Comparison of ENCODE assay signal across 25 mouse cellular contexts in the genomic region with DNA sequence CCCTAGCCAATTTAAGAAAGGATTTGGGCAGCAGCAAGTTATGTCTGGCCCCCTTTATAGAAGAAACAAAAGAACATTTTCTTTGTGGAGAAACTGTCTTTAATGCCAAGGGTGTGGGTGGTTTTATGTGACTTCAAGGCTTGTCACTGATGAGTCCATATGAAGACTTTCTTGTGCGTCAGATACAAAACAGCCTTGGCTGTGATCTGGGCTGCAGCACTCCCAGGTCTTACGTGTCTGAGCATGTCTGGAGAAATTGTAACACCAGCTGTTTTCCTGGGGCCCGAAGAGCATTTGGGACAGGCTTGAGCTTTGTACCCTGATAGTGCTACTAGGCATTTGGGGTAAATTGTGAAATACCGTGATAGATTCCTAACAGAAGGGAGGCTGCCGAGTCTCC. TPM values are rescaled to one million over a fixed set of nuclear protein-coding genes. Genes with fewer than 3 reads are reported as not detected.
DNase-seq lines count a peak whose midpoint lies in the region; ATAC-seq and TF ChIP-seq lines count a peak whose summit lies in the region.
"Had no signal": no experiment of that assay in that cellular context is flagged by ENCODE, and none has a peak within 500 bp of the region (broad histone marks: within the 10 kb centered on the region; RNA-seq: fewer than 3 reads in every experiment).

No protein-coding gene starts in this region.

- no peak for TF ChIP-seq RAD21 in CH12.LX (IDR thresholded peaks at IDR 0.05; ENCODE audit: low read depth, low read length)

- no peaks in the 10 kb centered on the region for H3K9me3 ChIP-seq in embryonic facial prominence, embryonic 11.5 days (replicated peaks; ENCODE audit: control insufficient read depth, low read length)
- H3K9me3 ChIP-seq in embryonic facial prominence, embryonic 10.5 days, result no peaks in the 10 kb centered on the region
- no peaks in the 10 kb centered on the region for H3K9me3 ChIP-seq in CH12.LX (replicated peaks; ENCODE audit: low read length)
- no peaks in the 10 kb centered on the region for H3K9me3 ChIP-seq in heart, embryonic 11.5 days (replicated peaks; ENCODE audit: control insufficient read depth, low read length)
- H3K9me3 ChIP-seq: embryonic facial prominence, embryonic 12.5 days; embryonic facial prominence, embryonic 15.5 days; forebrain, embryonic 13.5 days; forebrain, embryonic 15.5 days had no signal

- no peak for TF ChIP-seq EP300 in CH12.LX (IDR thresholded peaks at IDR 0.05; ENCODE audit: low read length)

- H3K4me2 ChIP-seq in embryonic facial prominence, embryonic 11.5 days (ENCODE audit: low read depth, low read length), result no peak overlapping the region
- H3K4me2 ChIP-seq in CH12.LX (ENCODE audit: insufficient read depth, low read depth, poor library complexity, severe bottlenecking), result peak overlapping the region; percentile 27; the same call in 1 of the 2 replicates
- no peak overlapping the region for H3K4me2 ChIP-seq in heart, embryonic 11.5 days
- H3K4me2 ChIP-seq: embryonic facial prominence, embryonic 12.5 days; embryonic facial prominence, embryonic 15.5 days; forebrain, embryonic 13.5 days; forebrain, embryonic 15.5 days had no signal

- no peak for TF ChIP-seq CTCF in CH12.LX (conservative IDR thresholded peaks at IDR 0.05 in 1 of 2, IDR thresholded peaks at IDR 0.05 in 1 of 2; ENCODE audit: low read depth in 2 of 2, low read length in 2 of 2)

- ATAC-seq in embryonic facial prominence, embryonic 11.5 days (replicated peaks; ENCODE audit: insufficient number of reproducible peaks, low FRiP score, low TSS enrichment, low read depth), result no peak
- ATAC-seq in heart, embryonic 11.5 days (replicated peaks; ENCODE audit: insufficient number of reproducible peaks, low FRiP score, low TSS enrichment), result no peak
- ATAC-seq: CD4-positive, CD25-positive, alpha-beta regulatory T cell, adult 4 months; forebrain, embryonic 13.5 days; forebrain, embryonic 15.5 days; forebrain, postnatal 0 days had no signal

- H3K27ac ChIP-seq in embryonic facial prominence, embryonic 11.5 days (replicated peaks; ENCODE audit: low read depth, low read length), result no peak overlapping the region
- H3K27ac ChIP-seq in embryonic facial prominence, embryonic 10.5 days (replicated peaks), result no peak overlapping the region
- H3K27ac ChIP-seq in CH12.LX (ENCODE audit: insufficient read depth, low read depth), result no peak overlapping the region
- H3K27ac ChIP-seq in heart, embryonic 11.5 days (ENCODE audit: low read depth, low read length), result no peak overlapping the region
- H3K27ac ChIP-seq: embryonic facial prominence, embryonic 12.5 days; forebrain, embryonic 13.5 days; forebrain, embryonic 15.5 days had no signal

- peak; percentile 35 for DNase-seq in embryonic facial prominence, embryonic 11.5 days (ENCODE audit: low spot score)
- no peak for DNase-seq in embryonic facial prominence, embryonic 10.5 days (ENCODE audit: low spot score)
- DNase-seq in CH12.LX (ENCODE audit: extremely low read depth), result no peak
- peak; percentile 94 for DNase-seq in fat pad, adult 2 months (ENCODE audit: extremely low read depth, low read depth, low spot score)
- peak; percentile 83 for DNase-seq in gonadal fat pad, adult 2 months (ENCODE audit: low read depth)
- DNase-seq in frontal cortex, postnatal 14 days (ENCODE audit: low spot score in 2 of 2), result no peak
- DNase-seq in kidney, postnatal 25 days, result no peak
- DNase-seq: adrenal gland, adult 2 months; adrenal gland, postnatal 14 days; adrenal gland, postnatal 36 days; B cell, adult 2 months; cerebellum, adult 11-12 months; cerebellum, adult 2 months; cerebellum, adult 9-10 months; cerebellum, postnatal 10 days; cerebellum, postnatal 25 days; forebrain, postnatal 0 days had no signal

- no peaks in the 10 kb centered on the region for H3K4me1 ChIP-seq in embryonic facial prominence, embryonic 11.5 days (ENCODE audit: control insufficient read depth, insufficient read depth, low read length)
- no peaks in the 10 kb centered on the region for H3K4me1 ChIP-seq in embryonic facial prominence, embryonic 10.5 days
- H3K4me1 ChIP-seq in CH12.LX (ENCODE audit: control insufficient read depth in 1 of 2, insufficient read depth in 2 of 2), result peaks cover 6 to 8% of the 10 kb centered on the region in 2 experiments
- H3K4me1 ChIP-seq in heart, embryonic 11.5 days (ENCODE audit: control insufficient read depth, insufficient read depth, low read length), result no peaks in the 10 kb centered on the region
- H3K4me1 ChIP-seq: embryonic facial prominence, embryonic 12.5 days; embryonic facial prominence, embryonic 15.5 days; forebrain, embryonic 13.5 days; forebrain, embryonic 15.5 days had no signal

- 71% methylated on average over 5 of the region's 5 CpGs for WGBS in embryonic facial prominence, embryonic 11.5 days
- 69% methylated on average over 5 of the region's 5 CpGs for WGBS in embryonic facial prominence, embryonic 10.5 days
- 75% methylated on average over 5 of the region's 5 CpGs for WGBS in heart, embryonic 11.5 days (ENCODE audit: insufficient replicate concordance)

- H3K36me3 ChIP-seq in embryonic facial prominence, embryonic 11.5 days (replicated peaks; ENCODE audit: control insufficient read depth, insufficient read depth, low read depth, low read length), result no peaks in the 10 kb centered on the region
- H3K36me3 ChIP-seq in embryonic facial prominence, embryonic 10.5 days (replicated peaks), result no peaks in the 10 kb centered on the region
- no peaks in the 10 kb centered on the region for H3K36me3 ChIP-seq in CH12.LX (replicated peaks in 1 of 2; ENCODE audit: control insufficient read depth in 1 of 2, insufficient read depth in 1 of 2, low read length in 1 of 2)
- no peaks in the 10 kb centered on the region for H3K36me3 ChIP-seq in heart, embryonic 11.5 days (ENCODE audit: control insufficient read depth, insufficient read depth, low read length)
- H3K36me3 ChIP-seq: embryonic facial prominence, embryonic 12.5 days; embryonic facial prominence, embryonic 15.5 days; forebrain, embryonic 15.5 days had no signal

- in situ Hi-C loops in CH12.LX (cut with MboI; ENCODE audit: low pct_ligation_motif_present, low pct_unique_long_range_greater_than_20kb, low sequenced_read_pairs), result no loop called here

- H3K27me3 ChIP-seq in embryonic facial prominence, embryonic 11.5 days (ENCODE audit: control insufficient read depth, insufficient read depth, low read length), result no peaks in the 10 kb centered on the region
- no peaks in the 10 kb centered on the region for H3K27me3 ChIP-seq in embryonic facial prominence, embryonic 10.5 days (replicated peaks; ENCODE audit: low read depth, poor library complexity, severe bottlenecking)
- H3K27me3 ChIP-seq in CH12.LX (replicated peaks), result no peaks in the 10 kb centered on the region
- H3K27me3 ChIP-seq in heart, embryonic 11.5 days (ENCODE audit: control insufficient read depth, insufficient read depth, low read length), result no peaks in the 10 kb centered on the region
- H3K27me3 ChIP-seq: embryonic facial prominence, embryonic 12.5 days; embryonic facial prominence, embryonic 15.5 days; forebrain, embryonic 13.5 days; forebrain, embryonic 15.5 days had no signal

- no peaks in the 10 kb centered on the region for H3K79me2 ChIP-seq in CH12.LX (replicated peaks; ENCODE audit: control insufficient read depth, extremely low read depth, insufficient read depth, poor library complexity, severe bottlenecking)

- no peak overlapping the region for H3K9ac ChIP-seq in embryonic facial prominence, embryonic 11.5 days (replicated peaks; ENCODE audit: low read length)
- no peak overlapping the region for H3K9ac ChIP-seq in CH12.LX (ENCODE audit: insufficient read depth, low read depth)
- H3K9ac ChIP-seq in heart, embryonic 11.5 days (ENCODE audit: low read depth, low read length), result no peak overlapping the region
- H3K9ac ChIP-seq: embryonic facial prominence, embryonic 12.5 days; embryonic facial prominence, embryonic 15.5 days; forebrain, embryonic 13.5 days; forebrain, embryonic 15.5 days; forebrain, postnatal 0 days had no signal

- H3K4me3 ChIP-seq in embryonic facial prominence, embryonic 11.5 days (ENCODE audit: low read depth, low read length), result no peak overlapping the region
- H3K4me3 ChIP-seq in embryonic facial prominence, embryonic 10.5 days, result no peak overlapping the region
- H3K4me3 ChIP-seq in CH12.LX (replicated peaks in 1 of 3; ENCODE audit: low read depth in 2 of 3, low read length in 2 of 3, poor library complexity in 1 of 3), result no peak overlapping the region
- H3K4me3 ChIP-seq in heart, embryonic 11.5 days (ENCODE audit: low read depth, low read length), result no peak overlapping the region
- H3K4me3 ChIP-seq: embryonic facial prominence, embryonic 12.5 days; embryonic facial prominence, embryonic 15.5 days; erythroblast, embryonic 14.5 days; forebrain, embryonic 13.5 days; forebrain, embryonic 15.5 days had no signal

- TF ChIP-seq POLR2A in CH12.LX (IDR thresholded peaks at IDR 0.05; ENCODE audit: low read depth, low read length), result no peak

- dilution Hi-C loops in CH12.LX (cut with MboI; ENCODE audit: extremely low pct_ligation_motif_present, extremely low pct_unique_long_range_greater_than_20kb, low sequenced_read_pairs), result no loop called here

TF ChIP-seq in CH12.LX, 34 proteins besides CTCF, POLR2A, EP300 and RAD21 (continues in another document):
- TF ChIP-seq SIN3A (IDR thresholded peaks at IDR 0.05; ENCODE audit: low read length) (no peak), USF2 (conservative IDR thresholded peaks at IDR 0.05; ENCODE audit: low read depth, low read length) (no peak), TCF12 (IDR thresholded peaks at IDR 0.05; ENCODE audit: low read depth, low read length) (no peak), ELF1 (IDR thresholded peaks at IDR 0.05; ENCODE audit: low read depth, low read length) (no peak), HCFC1 (IDR thresholded peaks at IDR 0.05; ENCODE audit: low read depth, low read length) (no peak)

RNA-seq across cellular contexts. Expression of a gene that starts 11.6 kb away (rescaled TPM):
- polyA plus RNA-seq in embryonic facial prominence, embryonic 11.5 days (2014; fragmentation: Nextera tagmentation; extraction: Ambion mirVana), result 50.3 and 55.1 TPM in 2 replicates
- polyA plus RNA-seq in embryonic facial prominence, embryonic 10.5 days (2016; fragmentation: Nextera tagmentation; extraction: Ambion mirVana), result 50.5 and 50.6 TPM in 2 replicates
- total RNA-seq in CH12.LX (2012; rRNA removed) (19.9 and 23.8 TPM in 2 replicates), CH12.LX (2014; rRNA removed) (37.2 and 39.6 TPM in 2 replicates)
- polyA plus RNA-seq in CH12.LX (2012; ENCODE audit: insufficient read length, low read depth), result 26.6 and 26.7 TPM in 2 replicates
- 0.24 TPM in 2 replicates for polyA plus RNA-seq in gonadal fat pad, adult 2 months (2012; rRNA removed)
- 20.4 and 23.8 TPM in 2 replicates for polyA plus RNA-seq in heart, embryonic 11.5 days (2014; fragmentation: Nextera tagmentation; extraction: Ambion mirVana)

RNA-seq across cellular contexts. Expression of a gene that starts 16.8 kb away (rescaled TPM):
- 32.0 and 34.7 TPM in 2 replicates for polyA plus RNA-seq in embryonic facial prominence, embryonic 11.5 days (2014; fragmentation: Nextera tagmentation; extraction: Ambion mirVana)
- 22.2 and 22.9 TPM in 2 replicates for polyA plus RNA-seq in embryonic facial prominence, embryonic 10.5 days (2016; fragmentation: Nextera tagmentation; extraction: Ambion mirVana)
- total RNA-seq in CH12.LX (2012; rRNA removed) (0.04 and 0.29 TPM in 2 replicates), CH12.LX (2014; rRNA removed) (not detected in 2 replicates)
- polyA plus RNA-seq in CH12.LX (2012; ENCODE audit: insufficient read length, low read depth), result not detected in 2 replicates
- polyA plus RNA-seq in gonadal fat pad, adult 2 months (2012; rRNA removed), result 18.9 and 26.7 TPM in 2 replicates
- polyA plus RNA-seq in heart, embryonic 11.5 days (2014; fragmentation: Nextera tagmentation; extraction: Ambion mirVana), result 3.5 and 3.6 TPM in 2 replicates
- total RNA-seq: MEL had no signal
- polyA plus RNA-seq: erythroblast, embryonic 14.5 days had no signal

Comparison
In these comparisons a context has a peak if more than half of its experiments do, and no peak if none do; other contexts are left out.
1. DNase-seq: peak in embryonic facial prominence, embryonic 11.5 days (single experiment), fat pad, adult 2 months (single experiment) and gonadal fat pad, adult 2 months (single experiment); none in embryonic facial prominence, embryonic 10.5 days (single experiment), CH12.LX (single experiment), frontal cortex, postnatal 14 days (0 of 2) and kidney, postnatal 25 days (0 of 2).
2. RNA of a gene that starts 11.6 kb away (polyA plus RNA-seq): 50.3 to 55.1 TPM in embryonic facial prominence, embryonic 11.5 days, 50.5 to 50.6 TPM in embryonic facial prominence, embryonic 10.5 days, 26.6 to 26.7 TPM in CH12.LX and 20.4 to 23.8 TPM in heart, embryonic 11.5 days; 0.24 TPM in gonadal fat pad, adult 2 months; every median in the first group is over 10 times any median in the second.